Mouse (Mus musculus) telencephalon, adult 2 months (tissue): ENCODE results near the gene Exosc1.
A peak's percentile ranks its signal among the peaks of the same experiment; 100 is the strongest.

Experiments used
- DNase-seq: peaks from one replicate; pipeline ENCODE4 v3.0.0-alpha.2; 2011; ENCODE audit warnings: low read depth, low spot score

The Exosc1 gene

DNA sequence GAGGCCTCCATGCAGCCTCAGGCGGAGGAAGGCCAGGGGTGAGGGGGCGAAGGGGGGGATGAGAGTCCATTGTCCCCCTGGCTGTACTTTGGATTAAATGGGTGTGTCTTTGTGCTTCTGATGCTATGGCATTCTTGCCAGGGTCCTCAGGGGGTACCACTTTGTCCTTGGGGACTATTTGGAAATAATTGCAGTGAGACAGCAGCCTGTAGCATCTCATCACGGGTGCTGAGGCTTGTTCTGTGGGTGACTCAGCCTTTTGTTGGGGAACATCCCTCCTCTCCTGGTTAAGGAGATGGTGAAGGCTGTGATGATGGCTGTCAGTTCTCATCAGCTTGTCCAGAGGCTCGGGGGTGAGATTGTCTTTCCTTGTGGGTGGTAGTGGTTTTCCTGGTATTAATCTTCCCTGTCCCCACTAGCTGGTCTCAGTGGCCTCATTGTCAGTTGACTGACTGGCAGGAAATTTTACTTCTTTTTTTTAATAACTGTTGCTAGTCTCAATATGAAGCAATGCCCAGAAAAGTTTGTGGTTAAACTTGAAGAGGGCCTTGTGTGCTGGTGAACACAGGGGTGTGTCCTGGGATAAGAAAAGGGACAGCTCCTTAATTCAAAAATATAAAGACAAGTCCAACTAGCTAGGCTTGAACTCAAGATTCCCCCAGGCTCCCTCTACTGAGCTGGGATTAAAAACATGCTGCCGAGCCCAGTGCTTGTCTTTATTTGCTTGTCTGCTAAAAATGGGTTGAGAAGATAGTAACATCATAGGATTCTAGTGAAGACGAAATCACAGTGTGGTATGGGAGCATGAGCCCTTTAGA, 19.2 kb downstream of the Exosc1 start:
- no peak for DNase-seq

DNA sequence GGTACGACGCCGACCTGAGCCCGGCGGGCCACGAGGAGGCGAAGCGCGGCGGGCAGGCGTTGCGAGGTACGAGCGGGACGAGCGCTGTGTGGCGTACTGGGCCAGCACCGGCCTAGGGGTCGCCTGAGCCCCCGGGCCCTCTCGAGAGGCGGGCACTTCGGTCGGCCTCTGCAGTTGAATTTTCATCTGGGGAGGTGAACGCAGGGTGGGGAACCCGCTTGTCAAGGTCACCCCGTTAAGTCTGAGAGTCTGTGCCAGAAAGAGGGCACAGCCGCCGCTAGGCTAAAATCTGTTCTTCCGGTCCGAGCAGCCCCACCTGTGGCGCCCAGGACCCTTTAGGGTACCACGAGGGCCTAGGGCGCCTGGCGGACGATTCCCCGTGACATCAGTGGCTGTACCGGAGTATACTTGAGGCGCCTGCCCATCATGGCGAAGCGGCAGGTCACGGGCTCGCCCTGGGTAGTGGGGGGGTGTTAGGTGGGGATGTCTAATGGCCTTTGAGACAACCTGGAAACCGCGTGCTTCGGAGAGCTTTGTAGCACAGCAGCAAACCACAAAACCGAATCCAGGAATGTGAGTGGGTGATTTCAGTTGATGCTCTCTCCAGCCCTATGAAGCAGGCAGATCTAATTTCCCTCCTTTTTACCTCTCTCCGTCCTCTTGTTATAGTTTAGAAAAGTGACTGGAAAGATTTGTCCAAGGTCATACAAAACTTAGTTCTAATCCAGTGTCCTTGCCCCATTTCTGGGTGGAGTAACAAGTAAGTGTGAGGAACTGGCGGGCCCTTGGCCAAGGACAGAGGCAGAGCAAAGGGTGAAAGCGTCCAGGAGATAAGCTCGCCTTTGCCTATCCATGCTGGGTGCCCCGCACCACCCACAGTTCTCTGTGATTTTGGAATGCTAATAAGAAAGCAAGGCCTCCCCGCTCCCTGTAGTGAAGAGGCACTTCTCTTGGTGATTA, 20.8 kb downstream of the Exosc1 start:
- DNase-seq: no peak

DNA sequence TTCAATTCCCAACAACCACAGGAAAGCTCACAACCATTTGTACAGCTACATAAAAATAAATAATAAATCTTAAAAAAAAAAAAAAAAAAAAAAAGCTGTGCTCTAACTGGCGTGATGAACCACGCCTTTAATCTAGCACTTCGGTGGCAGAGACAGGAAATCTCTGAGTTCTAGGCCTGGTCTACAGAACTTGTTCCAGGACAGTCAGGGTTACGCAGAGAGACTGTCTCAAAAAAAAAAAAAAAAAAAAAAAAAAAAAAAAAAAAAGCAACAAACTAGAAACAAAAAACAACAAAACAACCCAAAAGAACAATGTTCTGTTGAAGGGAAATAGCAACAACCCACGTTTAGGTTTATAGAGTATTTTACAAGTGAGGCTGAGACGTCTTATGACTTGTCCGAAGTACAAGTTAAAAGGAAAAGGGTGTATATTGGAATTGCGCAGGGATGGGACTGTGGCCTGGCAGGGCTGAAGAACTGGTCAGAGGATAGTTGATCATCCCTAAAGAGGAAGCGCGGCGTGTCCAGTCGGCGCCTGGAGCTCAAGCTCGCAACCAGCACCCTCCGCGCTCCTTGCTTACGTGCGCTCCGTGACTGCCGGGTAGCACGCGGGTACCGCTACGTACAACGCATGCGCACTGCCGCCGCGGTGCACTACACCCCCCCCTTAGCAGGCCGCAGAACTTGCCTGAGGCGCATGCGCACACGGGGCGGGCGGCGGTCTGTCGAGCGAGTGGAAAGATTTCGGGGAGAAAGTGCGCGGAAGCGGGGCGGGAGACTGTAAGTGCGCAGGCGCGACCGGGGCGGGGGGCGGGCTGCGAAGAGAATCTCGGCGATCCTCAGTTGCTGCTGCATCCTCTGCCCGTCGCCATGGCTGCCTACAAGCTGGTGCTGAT, 21.8 kb downstream of the Exosc1 start, which contains the start of gene Pgam1:
TSS of gene Pgam1 (plus strand) at position 746 of the 896 bp plus-strand sequence.
- peak; percentile 96 for DNase-seq

DNA sequence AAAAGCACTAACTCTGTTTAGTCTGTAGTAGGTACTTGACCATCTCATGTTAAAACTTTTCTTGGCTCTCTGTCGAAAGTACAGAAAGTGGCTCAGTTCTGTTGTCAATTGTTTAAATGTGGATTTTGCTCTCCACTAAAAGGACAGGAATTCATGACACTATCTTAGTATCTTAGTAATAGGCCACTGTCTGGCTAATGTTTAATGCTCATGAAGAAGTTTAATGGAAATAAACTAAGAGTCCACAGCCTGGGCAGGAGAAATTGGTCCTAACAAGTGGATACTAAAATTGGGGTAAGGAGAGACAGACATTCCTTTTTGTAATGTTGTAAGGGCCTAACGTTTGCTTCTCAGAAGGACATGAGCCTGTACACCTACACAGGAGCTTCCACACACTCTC, 22.8 kb downstream of the Exosc1 start:
- no peak for DNase-seq

DNA sequence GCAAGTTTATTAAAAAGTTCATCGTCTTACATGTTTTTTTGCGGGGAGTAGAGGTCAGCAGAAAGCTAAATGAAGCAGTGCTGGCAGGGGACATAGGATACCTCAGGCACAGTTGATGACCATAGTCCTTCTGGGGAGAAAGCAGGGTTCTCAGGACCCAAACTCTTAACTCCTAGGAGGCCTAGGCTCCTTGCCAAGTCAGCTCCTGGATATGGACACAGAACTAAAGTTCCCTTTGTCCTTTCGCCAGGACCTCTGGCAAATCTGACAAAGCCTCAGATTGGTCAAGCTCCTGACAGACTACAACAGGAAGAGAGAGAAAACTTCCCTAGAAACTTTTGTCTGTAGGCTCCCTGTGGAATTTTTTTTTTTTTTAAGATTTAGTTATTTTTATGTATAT, 24.5 kb downstream of the Exosc1 start:
- no peak for DNase-seq

- no peak for DNase-seq
Measured at GRCm38 (mm10) chr19:41907079-41907760, 26.0 kb downstream of the Exosc1 start.

- no peak for DNase-seq
Measured at GRCm38 (mm10) chr19:41906311-41907078, 26.7 kb downstream of the Exosc1 start.

GRCm38 (mm10) chr19:41905246-41905645, 28.0 kb downstream of the Exosc1 start:
- no peak for DNase-seq

- no peak for DNase-seq
Measured at GRCm38 (mm10) chr19:41902848-41903593, 30.2 kb downstream of the Exosc1 start.

DNA sequence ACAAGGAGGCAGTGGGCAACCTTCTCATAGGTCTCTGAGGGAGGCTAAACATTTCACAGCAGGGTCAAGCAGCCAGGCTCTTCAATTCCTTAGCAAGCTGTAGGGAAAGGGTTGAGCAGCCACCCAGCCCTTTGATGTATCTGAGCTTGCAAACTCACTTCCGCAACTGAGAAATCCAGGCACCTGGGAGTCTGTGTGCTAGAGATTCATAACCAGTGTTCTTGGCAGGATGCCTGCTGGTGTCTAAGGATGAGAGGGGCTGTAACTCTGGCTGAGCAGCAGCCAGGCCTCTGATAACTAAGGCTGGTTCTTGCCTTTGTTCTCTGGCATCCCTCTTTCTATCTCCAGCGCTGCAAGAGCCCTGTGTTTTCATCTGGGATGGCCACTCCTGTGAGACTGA, 31.5 kb downstream of the Exosc1 start:
- no peak for DNase-seq

GRCm38 (mm10) chr19:41900495-41901090, 32.6 kb downstream of the Exosc1 start:
- no peak for DNase-seq

GRCm38 (mm10) chr19:41898860-41899259, 34.4 kb downstream of the Exosc1 start:
- DNase-seq: no peak

DNA sequence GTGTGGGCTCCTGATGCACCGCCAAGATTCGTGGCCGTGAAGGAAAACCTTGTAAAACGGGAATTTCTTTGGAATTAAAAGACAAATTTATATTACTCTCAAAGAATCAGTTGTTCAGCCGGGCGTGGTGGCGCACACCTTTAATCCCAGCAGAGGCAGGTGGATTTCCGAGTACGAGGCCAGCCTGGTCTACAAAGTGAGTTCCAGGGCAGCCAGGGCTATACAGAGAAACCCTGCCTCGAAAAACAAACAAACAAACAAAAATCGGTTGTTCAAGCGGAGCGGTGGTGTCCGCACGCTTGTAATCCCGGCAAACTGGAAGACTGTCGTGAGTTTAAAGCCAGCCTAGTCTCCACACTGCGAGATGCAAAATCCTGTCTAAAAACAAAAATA, 36.9 kb downstream of the Exosc1 start:
- DNase-seq: no peak

- DNase-seq: peak; percentile 92
Measured at GRCm38 (mm10) chr19:41895460-41896318, 37.5 kb downstream of the Exosc1 start, which contains the start of gene Rrp12. Gene Rrp12 (minus strand): TSS chr19:41896173.

DNA sequence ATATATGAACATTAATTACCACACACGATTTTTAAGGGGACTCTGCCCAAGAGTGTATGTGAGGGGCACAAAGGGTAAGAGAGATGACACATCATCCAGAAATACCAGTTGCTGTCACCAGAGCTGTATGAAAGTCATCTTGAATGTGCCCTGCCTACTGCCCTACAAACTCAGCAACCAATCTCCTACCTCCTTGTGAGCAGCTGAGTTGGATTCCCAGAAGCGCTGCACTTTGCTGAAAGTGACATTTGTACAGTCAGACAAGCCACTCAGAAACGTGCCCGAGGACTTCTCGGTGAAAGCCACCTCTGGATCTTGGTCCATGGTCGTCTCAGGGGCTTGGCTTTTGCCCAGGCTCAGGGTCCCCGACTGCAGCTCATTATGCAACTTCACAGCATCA, 38.3 kb downstream of the Exosc1 start:
- DNase-seq: no peak

DNA sequence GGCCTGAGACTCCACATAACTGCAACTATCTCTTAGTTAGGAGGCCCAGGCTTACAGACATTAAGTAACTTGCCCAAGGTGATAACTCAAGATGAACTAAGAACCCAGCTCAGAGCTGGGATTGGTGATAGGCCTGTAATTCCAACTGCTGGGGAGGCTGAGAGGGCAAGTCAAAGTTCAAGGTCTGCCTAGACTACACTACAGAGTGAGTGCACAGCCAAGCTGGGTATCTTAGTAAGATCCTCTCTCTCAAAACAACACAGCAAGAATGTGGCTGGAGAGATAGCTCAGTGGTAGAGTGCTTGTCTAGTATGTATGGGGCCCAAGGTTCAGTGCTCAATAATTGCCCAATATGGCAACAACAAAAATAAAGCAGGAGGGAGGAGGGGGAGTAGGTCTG, 45.0 kb downstream of the Exosc1 start:
- DNase-seq: no peak

DNA sequence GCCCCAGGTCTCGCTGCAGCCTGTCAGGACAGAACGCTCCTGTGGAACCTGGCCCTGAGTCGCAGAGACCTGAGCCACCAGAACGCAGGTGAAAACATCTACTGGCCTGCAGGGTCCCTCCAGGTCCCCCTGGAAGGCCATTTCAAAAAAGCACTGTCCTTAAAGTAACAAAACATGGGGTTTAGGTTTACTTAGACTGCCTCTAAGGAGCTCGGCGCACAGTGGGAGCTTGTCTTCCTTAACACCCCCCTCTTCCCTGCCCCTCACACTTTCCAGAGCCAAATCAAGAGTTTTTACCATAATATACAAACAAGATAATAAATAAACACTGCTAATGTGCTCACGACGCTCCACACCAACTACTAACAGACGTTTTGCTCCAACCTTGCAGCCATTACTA, 49.3 kb downstream of the Exosc1 start:
- DNase-seq: no peak

- DNase-seq: no peak
Measured at GRCm38 (mm10) chr19:41881842-41882241, 51.4 kb downstream of the Exosc1 start.
